Mouse (Mus musculus) embryonic fibroblast, embryonic 13.5 days (primary cell): Measurements from ENCODE around the gene Ces1h.

Source experiments
- CTCF ChIP-seq: IDR thresholded peaks from 2 replicates; pipeline ENCODE4 v1.5.1; 2011; ENCODE audit warnings: mild to moderate bottlenecking, control low read depth, low read length, moderate library complexity, borderline replicate concordance; ENCODE audit not compliant: insufficient read depth
- POLR2A ChIP-seq: IDR thresholded peaks from 2 replicates; pipeline ENCODE4 v1.6.1; 2011; ENCODE audit warnings: low read depth, mild to moderate bottlenecking, control low read depth, low read length, moderate library complexity

- TF ChIP-seq CTCF (no peak), POLR2A (no peak)
These were observed 10.0 kb downstream of the Ces1h start for GRCm38 (mm10) chr8:93369481-93369880.
